28 mouse cellular contexts compared by ENCODE assay signal in the genomic region with DNA sequence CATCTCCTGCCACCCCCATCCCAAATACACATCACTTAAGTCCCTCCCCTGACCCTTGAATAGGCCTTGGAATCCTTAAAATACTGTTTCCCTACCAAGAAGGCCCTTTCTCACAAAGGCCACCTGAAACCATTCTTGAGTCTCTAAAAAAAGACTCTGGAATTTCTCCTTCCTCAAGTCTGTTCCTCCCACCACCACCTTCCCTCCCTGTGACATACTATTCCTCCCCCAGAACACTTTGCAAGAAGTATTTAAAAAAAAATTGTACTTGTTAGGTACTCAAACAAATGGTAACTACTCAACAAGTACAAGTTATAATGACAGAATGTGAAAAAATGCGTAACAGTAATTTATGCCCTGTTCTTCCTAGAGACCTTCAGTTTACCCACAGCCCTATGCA.
"Had no signal": no experiment of that assay in that cellular context is flagged by ENCODE, and none has a peak within 500 bp of the region (broad histone marks: within the 10 kb centered on the region; RNA-seq: fewer than 3 reads in every experiment).

No protein-coding gene starts in this region.

- H3K4me1 ChIP-seq: embryonic facial prominence, embryonic 10.5 days; embryonic facial prominence, embryonic 12.5 days; embryonic facial prominence, embryonic 13.5 days; embryonic facial prominence, embryonic 15.5 days; forebrain, embryonic 10.5 days; forebrain, embryonic 12.5 days; forebrain, embryonic 13.5 days; forebrain, embryonic 15.5 days had no signal

- H3K27ac ChIP-seq: embryonic facial prominence, embryonic 10.5 days; embryonic facial prominence, embryonic 12.5 days; embryonic facial prominence, embryonic 13.5 days; embryonic facial prominence, embryonic 15.5 days; forebrain, embryonic 10.5 days; forebrain, embryonic 12.5 days; forebrain, embryonic 13.5 days; forebrain, embryonic 15.5 days; gastrocnemius, adult 2 months; heart, adult 2 months had no signal

- H3K36me3 ChIP-seq: embryonic facial prominence, embryonic 10.5 days; embryonic facial prominence, embryonic 12.5 days; embryonic facial prominence, embryonic 13.5 days; embryonic facial prominence, embryonic 15.5 days; forebrain, embryonic 10.5 days; forebrain, embryonic 12.5 days; forebrain, embryonic 15.5 days had no signal

- H3K4me2 ChIP-seq: embryonic facial prominence, embryonic 12.5 days; embryonic facial prominence, embryonic 13.5 days; embryonic facial prominence, embryonic 15.5 days; forebrain, embryonic 12.5 days; forebrain, embryonic 13.5 days; forebrain, embryonic 15.5 days had no signal

- H3K4me3 ChIP-seq: embryonic facial prominence, embryonic 10.5 days; embryonic facial prominence, embryonic 12.5 days; embryonic facial prominence, embryonic 13.5 days; embryonic facial prominence, embryonic 15.5 days; erythroblast, embryonic 14.5 days; forebrain, embryonic 10.5 days; forebrain, embryonic 12.5 days; forebrain, embryonic 13.5 days; forebrain, embryonic 15.5 days; gastrocnemius, adult 2 months; heart, adult 2 months had no signal

- DNase-seq: cerebellum, adult 2 months; cerebellum, adult 8-10 months; cerebellum, adult 9-10 months; cerebellum, adult 9-11 months; cerebellum, postnatal 10 days; cerebellum, postnatal 14 days; cerebellum, postnatal 25 days; cerebellum, postnatal 36 days; embryo, embryonic 11 days; forebrain, postnatal 0 days; gastrocnemius, adult 2 months; gastrocnemius, postnatal 10 days; gastrocnemius, postnatal 14 days; gastrocnemius, postnatal 25 days; gastrocnemius, postnatal 36 days; heart, adult 18-20 months; heart, adult 2 months had no signal

- H3K9me3 ChIP-seq: embryonic facial prominence, embryonic 10.5 days; embryonic facial prominence, embryonic 12.5 days; embryonic facial prominence, embryonic 13.5 days; embryonic facial prominence, embryonic 15.5 days; forebrain, embryonic 10.5 days; forebrain, embryonic 12.5 days; forebrain, embryonic 13.5 days; forebrain, embryonic 15.5 days had no signal

- H3K9ac ChIP-seq: embryonic facial prominence, embryonic 12.5 days; embryonic facial prominence, embryonic 13.5 days; embryonic facial prominence, embryonic 15.5 days; forebrain, embryonic 12.5 days; forebrain, embryonic 13.5 days; forebrain, embryonic 15.5 days; forebrain, postnatal 0 days had no signal

- ATAC-seq: forebrain, embryonic 13.5 days; forebrain, embryonic 14.5 days; forebrain, embryonic 15.5 days; forebrain, embryonic 16.5 days; forebrain, postnatal 0 days had no signal

- H3K27me3 ChIP-seq: embryonic facial prominence, embryonic 12.5 days; embryonic facial prominence, embryonic 15.5 days; forebrain, embryonic 12.5 days; forebrain, embryonic 13.5 days; forebrain, embryonic 15.5 days had no signal
